Comparison of ENCODE assay signal across 12 mouse cellular contexts in the genomic region with DNA sequence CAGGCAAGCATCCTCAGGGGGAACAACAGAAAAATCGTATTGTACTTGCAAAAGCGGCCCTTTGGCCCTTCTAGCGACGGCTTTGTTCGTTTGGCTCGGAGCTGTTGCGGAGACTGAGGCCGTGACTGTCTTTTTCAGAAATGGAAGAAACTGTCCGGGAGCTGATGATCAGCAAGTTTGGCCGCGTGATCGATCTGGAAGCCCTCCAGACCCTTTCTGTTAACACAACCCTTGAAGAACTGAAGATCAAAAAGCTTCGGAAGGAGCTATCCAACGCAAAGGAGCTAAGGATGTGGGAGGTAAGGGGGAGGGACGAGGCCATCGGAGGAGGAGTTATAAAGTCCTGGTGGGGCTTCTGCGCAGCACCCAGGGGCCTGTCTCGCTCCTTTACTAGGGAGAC.
DNase-seq lines count a peak whose midpoint lies in the region; ATAC-seq and TF ChIP-seq lines count a peak whose summit lies in the region.
"Had no signal": no experiment of that assay in that cellular context is flagged by ENCODE, and none has a peak within 500 bp of the region (broad histone marks: within the 10 kb centered on the region; RNA-seq: fewer than 3 reads in every experiment).

No protein-coding gene starts in this region.

- no peak for TF ChIP-seq CTCF in heart, adult 2 months (IDR thresholded peaks at IDR 0.05)
- TF ChIP-seq CTCF in midbrain, postnatal 0 days (IDR thresholded peaks at IDR 0.05) = no peak

- no peak overlapping the region for H3K4me3 ChIP-seq in heart, embryonic 14.5 days (ENCODE audit: control insufficient read depth in 1 of 2, insufficient read depth in 1 of 2, low read depth in 1 of 2, low read length in 2 of 2)
- no peak overlapping the region for H3K4me3 ChIP-seq in heart, adult 2 months
- H3K4me3 ChIP-seq in lung, embryonic 16.5 days (ENCODE audit: low read length) = no peak overlapping the region
- no peak overlapping the region for H3K4me3 ChIP-seq in hindbrain, embryonic 16.5 days (ENCODE audit: low read length)
- H3K4me3 ChIP-seq in midbrain, postnatal 0 days (ENCODE audit: low read depth, low read length) = no peak overlapping the region
- H3K4me3 ChIP-seq: limb, embryonic 12.5 days had no signal

- 0 out of 2 replicates have a peak, but pooled peaks cover 3% of the 10 kb centered on the region for H3K27me3 ChIP-seq in heart, embryonic 14.5 days (ENCODE audit: control insufficient read depth, insufficient read depth, low read length)
- H3K27me3 ChIP-seq in heart, adult 2 months (ENCODE audit: control insufficient read depth, insufficient read depth, low read length) = no peaks in the 10 kb centered on the region
- no peaks in the 10 kb centered on the region for H3K27me3 ChIP-seq in lung, embryonic 16.5 days (ENCODE audit: control insufficient read depth, insufficient read depth, low read depth, low read length)
- no peaks in the 10 kb centered on the region; the same call in 1 of the 2 replicates for H3K27me3 ChIP-seq in hindbrain, embryonic 16.5 days (replicated peaks; ENCODE audit: control insufficient read depth, insufficient read depth, low read length)
- no peaks in the 10 kb centered on the region for H3K27me3 ChIP-seq in midbrain, postnatal 0 days (ENCODE audit: insufficient read depth, low read length)

- H3K9me3 ChIP-seq in heart, embryonic 14.5 days (ENCODE audit: control insufficient read depth, low read length) = no peaks in the 10 kb centered on the region
- H3K9me3 ChIP-seq in lung, embryonic 16.5 days (ENCODE audit: control insufficient read depth, low read length) = no peaks in the 10 kb centered on the region
- H3K9me3 ChIP-seq in hindbrain, embryonic 16.5 days (ENCODE audit: control insufficient read depth, low read length) = no peaks in the 10 kb centered on the region
- no peaks in the 10 kb centered on the region for H3K9me3 ChIP-seq in midbrain, postnatal 0 days (ENCODE audit: low read length)
- H3K9me3 ChIP-seq: limb, embryonic 12.5 days had no signal

- no peak overlapping the region for H3K9ac ChIP-seq in heart, embryonic 14.5 days (ENCODE audit: low read length)
- no peak overlapping the region for H3K9ac ChIP-seq in heart, adult 2 months (ENCODE audit: low read depth, low read length)
- H3K9ac ChIP-seq in lung, embryonic 16.5 days (ENCODE audit: low read length) = no peak overlapping the region
- H3K9ac ChIP-seq in hindbrain, embryonic 16.5 days (ENCODE audit: low read depth, low read length) = peak overlapping the region; percentile 17
- H3K9ac ChIP-seq in midbrain, postnatal 0 days (replicated peaks; ENCODE audit: low read length, poor library complexity, severe bottlenecking) = no peak overlapping the region
- H3K9ac ChIP-seq: limb, embryonic 12.5 days had no signal

- H3K27ac ChIP-seq in heart, embryonic 14.5 days (replicated peaks in 1 of 2; ENCODE audit: control insufficient read depth in 1 of 2, insufficient read depth in 1 of 2, low read depth in 2 of 2, low read length in 2 of 2) = no peak overlapping the region
- H3K27ac ChIP-seq in heart, adult 2 months = no peak overlapping the region
- no peak overlapping the region for H3K27ac ChIP-seq in lung, embryonic 16.5 days (ENCODE audit: low read length)
- no peak overlapping the region for H3K27ac ChIP-seq in hindbrain, embryonic 16.5 days (ENCODE audit: low read depth, low read length)
- H3K27ac ChIP-seq in midbrain, postnatal 0 days (ENCODE audit: low read depth, low read length) = no peak overlapping the region
- H3K27ac ChIP-seq: limb, embryonic 12.5 days had no signal

- no peaks in the 10 kb centered on the region for H3K79me2 ChIP-seq in heart, adult 2 months (replicated peaks; ENCODE audit: control insufficient read depth, insufficient read depth, low read length)

- H3K36me3 ChIP-seq in heart, embryonic 14.5 days (ENCODE audit: control insufficient read depth, insufficient read depth, low read length) = no peaks in the 10 kb centered on the region
- no peaks in the 10 kb centered on the region for H3K36me3 ChIP-seq in heart, adult 2 months (ENCODE audit: control insufficient read depth, insufficient read depth, low read length)
- H3K36me3 ChIP-seq in lung, embryonic 16.5 days (ENCODE audit: control insufficient read depth, insufficient read depth, low read length) = no peaks in the 10 kb centered on the region
- H3K36me3 ChIP-seq in hindbrain, embryonic 16.5 days (ENCODE audit: control insufficient read depth, insufficient read depth, low read length) = no peaks in the 10 kb centered on the region; the same call in 1 of the 2 replicates
- H3K36me3 ChIP-seq in midbrain, postnatal 0 days (ENCODE audit: insufficient read depth, low read length) = no peaks in the 10 kb centered on the region

- TF ChIP-seq POLR2A in heart, adult 2 months (IDR thresholded peaks at IDR 0.05; ENCODE audit: insufficient read depth, low read depth, low read length) = no peak

- WGBS in heart, embryonic 14.5 days = 29% methylated on average over 18 of the region's 18 CpGs
- WGBS in heart, adult 2 months = 35% methylated on average over 18 of the region's 18 CpGs
- 31% methylated on average over 18 of the region's 18 CpGs for WGBS in lung, embryonic 16.5 days
- WGBS in hindbrain, embryonic 16.5 days = 47% methylated on average over 18 of the region's 18 CpGs
- 42% methylated on average over 18 of the region's 18 CpGs for WGBS in midbrain, postnatal 0 days

- intact Hi-C loops in heart, adult 2 months (cut with DNase I) = no loop called here

- DNase-seq in heart, adult 2 months = no peak
- no peak for DNase-seq in lung, adult 18-20 months
- no peak for DNase-seq in midbrain, postnatal 0 days (ENCODE audit: low spot score)
- no peak for DNase-seq in Muller cell, postnatal 12 days (ENCODE audit: inconsistent ontology term)
- DNase-seq: adrenal gland, postnatal 36 days; kidney, adult 2 months; layer of hippocampus, adult 9-11 months; thymus, postnatal 25 days had no signal

- no peak for ATAC-seq in heart, embryonic 14.5 days (ENCODE audit: insufficient number of reproducible peaks, insufficient read depth, low FRiP score, low read depth)
- ATAC-seq in lung, embryonic 16.5 days (ENCODE audit: low read depth) = 0 out of 2 replicates have a peak, but pooled peaks have one; percentile 23
- no peak for ATAC-seq in hindbrain, embryonic 16.5 days
- no peak for ATAC-seq in midbrain, postnatal 0 days (ENCODE audit: low FRiP score)

- peaks cover 3% of the 10 kb centered on the region in 2 experiments; a peak in 1 of 4 replicates for H3K4me1 ChIP-seq in heart, embryonic 14.5 days (ENCODE audit: control insufficient read depth in 2 of 2, insufficient read depth in 2 of 2, low read length in 2 of 2)
- H3K4me1 ChIP-seq in heart, adult 2 months (ENCODE audit: control insufficient read depth, insufficient read depth, low read length) = no peaks in the 10 kb centered on the region
- H3K4me1 ChIP-seq in lung, embryonic 16.5 days (replicated peaks; ENCODE audit: control insufficient read depth, insufficient read depth, low read length) = peaks cover 16% of the 10 kb centered on the region
- H3K4me1 ChIP-seq in hindbrain, embryonic 16.5 days (ENCODE audit: control insufficient read depth, insufficient read depth, low read depth, low read length) = peaks cover 6% of the 10 kb centered on the region
- H3K4me1 ChIP-seq in midbrain, postnatal 0 days (ENCODE audit: insufficient read depth, low read length) = no peaks in the 10 kb centered on the region

- H3K4me2 ChIP-seq in heart, embryonic 14.5 days (ENCODE audit: low read length) = peak overlapping the region; percentile 26
- peak overlapping the region; percentile 13; the same call in 1 of the 2 replicates for H3K4me2 ChIP-seq in lung, embryonic 16.5 days (ENCODE audit: low read depth, low read length)
- H3K4me2 ChIP-seq in hindbrain, embryonic 16.5 days (ENCODE audit: low read length) = peak overlapping the region; percentile 30
- H3K4me2 ChIP-seq in midbrain, postnatal 0 days (ENCODE audit: low read depth, low read length, poor library complexity, severe bottlenecking) = 0 out of 2 replicates have a peak overlapping the region, but pooled peaks have one; percentile 20
- H3K4me2 ChIP-seq: limb, embryonic 12.5 days had no signal

- TF ChIP-seq EP300 in heart, adult 2 months (IDR thresholded peaks at IDR 0.05; ENCODE audit: insufficient read depth, low read depth, low read length) = no peak
